Mouse (Mus musculus): Measurements from ENCODE around the gene Cdkl3. TPM values are rescaled to one million over a fixed set of nuclear protein-coding genes. Genes with fewer than 3 reads are reported as not detected.
"Not testable (repeated sequence)": the region's sequence is repeated elsewhere in the genome, so short reads cannot be mapped to it uniquely, and the experiment has no call there.

The Cdkl3 gene
- polyA plus RNA-seq, 1 experiment from 2014 or later = 6.7 TPM

DNA sequence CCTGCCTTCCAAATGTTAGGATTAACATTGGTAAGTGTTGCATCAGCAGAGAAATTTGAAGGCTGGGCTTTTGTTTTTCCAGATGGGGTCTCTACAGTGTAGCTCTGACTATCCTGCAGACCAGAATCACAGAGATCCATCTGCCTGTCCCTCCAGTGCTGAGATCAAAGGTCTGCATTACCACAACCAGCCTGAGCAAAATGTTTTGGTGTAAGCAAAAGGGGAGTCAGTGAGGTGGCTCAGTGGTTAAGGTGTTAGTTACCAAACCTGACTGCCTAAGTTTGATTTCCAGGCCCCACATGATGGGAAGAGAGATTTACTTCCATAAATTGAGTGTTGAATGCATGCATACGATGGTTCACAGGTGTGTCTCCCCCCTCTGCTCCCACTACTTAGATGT, 105.4 kb downstream of the Cdkl3 start:
- H3K4me1 ChIP-seq (ENCODE audit: control insufficient read depth, insufficient read depth, low read length) = peaks cover 5% of the 10 kb centered on the region
- peaks cover 2% of the 10 kb centered on the region for H3K36me3 ChIP-seq (ENCODE audit: control insufficient read depth, insufficient read depth, low read length)
- H3K27ac ChIP-seq (ENCODE audit: low read length) = no peak overlapping the region
- ATAC-seq (ENCODE audit: insufficient read depth, low FRiP score) = no peak
- no peak overlapping the region for H3K4me3 ChIP-seq (replicated peaks; ENCODE audit: low read length)
- 71% methylated on average over 1 of the region's 1 CpGs for WGBS
- no peak overlapping the region for H3K4me2 ChIP-seq (ENCODE audit: low read depth, low read length)
- H3K9ac ChIP-seq (ENCODE audit: low read length) = no peak overlapping the region
- no peaks in the 10 kb centered on the region for H3K9me3 ChIP-seq (replicated peaks; ENCODE audit: control insufficient read depth, low read length)
- no peaks in the 10 kb centered on the region for H3K27me3 ChIP-seq (ENCODE audit: control insufficient read depth, insufficient read depth, low read length)

DNA sequence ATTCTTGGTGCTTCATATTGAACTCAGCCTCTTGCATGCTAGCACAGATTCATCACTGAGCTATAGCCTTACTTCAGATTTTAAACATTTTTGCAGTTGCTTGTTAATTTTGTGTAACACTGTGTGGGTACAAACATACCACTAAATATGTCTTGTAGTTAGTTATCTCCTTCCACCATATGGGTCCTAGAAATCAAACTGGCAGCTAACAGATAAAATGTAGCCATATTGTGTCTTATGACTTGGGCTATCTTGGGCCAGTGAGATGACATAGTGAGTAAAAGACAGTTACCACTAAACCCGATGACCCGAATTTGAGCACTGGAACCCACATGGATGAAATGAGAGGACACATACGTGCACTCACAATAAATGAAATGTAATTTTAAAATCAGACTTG, 111.5 kb downstream of the Cdkl3 start:
- no peak overlapping the region for H3K4me2 ChIP-seq (ENCODE audit: low read depth, low read length)
- no peaks in the 10 kb centered on the region; the same call in 1 of the 2 replicates for H3K9me3 ChIP-seq (replicated peaks; ENCODE audit: control insufficient read depth, low read length)
- 91% methylated on average over 3 of the region's 3 CpGs for WGBS
- no peak overlapping the region for H3K27ac ChIP-seq (ENCODE audit: low read length)
- no peaks in the 10 kb centered on the region for H3K4me1 ChIP-seq (ENCODE audit: control insufficient read depth, insufficient read depth, low read length)
- H3K9ac ChIP-seq (ENCODE audit: low read length) = no peak overlapping the region
- H3K4me3 ChIP-seq (replicated peaks; ENCODE audit: low read length) = no peak overlapping the region
- no peaks in the 10 kb centered on the region for H3K27me3 ChIP-seq (ENCODE audit: control insufficient read depth, insufficient read depth, low read length)
- no peak for ATAC-seq (ENCODE audit: insufficient read depth, low FRiP score)
- peaks cover 44% of the 10 kb centered on the region for H3K36me3 ChIP-seq (ENCODE audit: control insufficient read depth, insufficient read depth, low read length)

DNA sequence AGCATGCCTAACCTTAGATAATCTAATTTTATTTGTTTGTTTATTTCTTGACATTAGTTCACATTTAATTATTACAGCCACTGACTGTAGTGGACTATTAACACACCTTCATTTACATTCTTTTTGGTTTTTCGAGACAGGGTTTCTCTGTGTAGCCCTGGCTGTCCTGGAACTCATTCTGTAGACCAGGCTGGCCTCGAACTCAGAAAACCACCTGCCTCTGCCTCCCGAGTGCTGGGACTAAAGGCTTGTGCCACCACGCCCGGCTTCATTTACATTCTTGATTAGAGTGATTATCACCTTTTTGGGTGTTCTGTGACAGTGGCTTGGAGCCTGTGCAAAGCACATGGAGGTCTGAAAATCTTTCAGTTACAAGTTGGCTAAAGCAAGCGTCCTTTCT, 112.1 kb downstream of the Cdkl3 start:
- H3K4me1 ChIP-seq (ENCODE audit: control insufficient read depth, insufficient read depth, low read length); H3K27ac ChIP-seq (ENCODE audit: low read length); H3K4me3 ChIP-seq (replicated peaks; ENCODE audit: low read length); H3K4me2 ChIP-seq (ENCODE audit: low read depth, low read length); ATAC-seq (ENCODE audit: insufficient read depth, low FRiP score); H3K9ac ChIP-seq (ENCODE audit: low read length); H3K27me3 ChIP-seq (ENCODE audit: control insufficient read depth, insufficient read depth, low read length); H3K9me3 ChIP-seq (replicated peaks; ENCODE audit: control insufficient read depth, low read length): not testable (repeated sequence)
- 84% methylated on average over 6 of the region's 6 CpGs for WGBS
- peaks cover 48% of the 10 kb centered on the region for H3K36me3 ChIP-seq (ENCODE audit: control insufficient read depth, insufficient read depth, low read length)

DNA sequence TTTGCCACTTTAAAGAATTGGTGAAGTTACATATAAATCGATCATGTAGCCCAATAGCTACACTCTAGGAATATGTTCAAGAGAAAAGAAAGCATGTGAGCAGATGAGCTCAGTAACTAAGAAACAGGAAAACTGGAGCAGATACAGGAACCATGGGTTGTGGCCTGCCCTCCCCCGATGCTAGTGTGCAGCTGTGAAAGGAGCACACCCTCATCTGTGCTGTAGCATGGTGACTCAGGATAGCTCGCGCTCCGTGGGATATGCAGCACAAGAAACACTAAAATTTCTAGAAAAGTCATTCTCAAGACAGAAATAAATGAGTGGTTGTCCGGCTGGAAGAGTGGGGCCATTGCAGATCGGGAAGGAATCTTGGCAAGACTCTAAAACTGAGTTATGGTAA, 113.1 kb downstream of the Cdkl3 start:
- no peak overlapping the region for H3K9ac ChIP-seq (ENCODE audit: low read length)
- H3K27me3 ChIP-seq (ENCODE audit: control insufficient read depth, insufficient read depth, low read length) = no peaks in the 10 kb centered on the region
- peaks cover 55% of the 10 kb centered on the region for H3K36me3 ChIP-seq (ENCODE audit: control insufficient read depth, insufficient read depth, low read length)
- H3K4me2 ChIP-seq (ENCODE audit: low read depth, low read length) = no peak overlapping the region
- no peaks in the 10 kb centered on the region; the same call in 1 of the 2 replicates for H3K9me3 ChIP-seq (replicated peaks; ENCODE audit: control insufficient read depth, low read length)
- no peaks in the 10 kb centered on the region for H3K4me1 ChIP-seq (ENCODE audit: control insufficient read depth, insufficient read depth, low read length)
- no peak overlapping the region for H3K27ac ChIP-seq (ENCODE audit: low read length)
- no peak for ATAC-seq (ENCODE audit: insufficient read depth, low FRiP score)
- H3K4me3 ChIP-seq (replicated peaks; ENCODE audit: low read length) = no peak overlapping the region
- 95% methylated on average over 7 of the region's 7 CpGs for WGBS

DNA sequence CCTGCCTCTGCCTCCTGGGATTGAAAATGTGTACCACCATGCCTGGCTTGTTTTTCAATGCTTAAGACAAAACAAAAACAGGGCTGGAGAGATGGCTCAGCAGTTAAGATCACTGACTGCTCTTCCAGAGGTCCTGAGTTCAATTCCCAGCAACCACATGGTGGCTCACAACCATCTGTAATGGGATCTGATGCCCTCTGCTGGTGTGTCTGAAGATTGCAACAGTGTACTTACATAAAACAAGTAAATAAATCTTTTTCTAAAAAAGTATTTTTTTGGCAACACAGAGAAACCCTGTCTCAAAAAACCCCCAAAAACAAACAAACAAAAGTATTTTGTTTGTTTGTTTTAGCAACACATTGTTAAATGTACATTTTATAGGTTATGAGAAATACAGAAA, 116.4 kb downstream of the Cdkl3 start:
- peaks cover 51% of the 10 kb centered on the region for H3K36me3 ChIP-seq (ENCODE audit: control insufficient read depth, insufficient read depth, low read length)
- not testable (repeated sequence) for H3K4me2 ChIP-seq (ENCODE audit: low read depth, low read length); H3K9ac ChIP-seq (ENCODE audit: low read length); H3K9me3 ChIP-seq (replicated peaks; ENCODE audit: control insufficient read depth, low read length); H3K27ac ChIP-seq (ENCODE audit: low read length); H3K27me3 ChIP-seq (ENCODE audit: control insufficient read depth, insufficient read depth, low read length); ATAC-seq (ENCODE audit: insufficient read depth, low FRiP score); H3K4me3 ChIP-seq (replicated peaks; ENCODE audit: low read length); H3K4me1 ChIP-seq (ENCODE audit: control insufficient read depth, insufficient read depth, low read length)

DNA sequence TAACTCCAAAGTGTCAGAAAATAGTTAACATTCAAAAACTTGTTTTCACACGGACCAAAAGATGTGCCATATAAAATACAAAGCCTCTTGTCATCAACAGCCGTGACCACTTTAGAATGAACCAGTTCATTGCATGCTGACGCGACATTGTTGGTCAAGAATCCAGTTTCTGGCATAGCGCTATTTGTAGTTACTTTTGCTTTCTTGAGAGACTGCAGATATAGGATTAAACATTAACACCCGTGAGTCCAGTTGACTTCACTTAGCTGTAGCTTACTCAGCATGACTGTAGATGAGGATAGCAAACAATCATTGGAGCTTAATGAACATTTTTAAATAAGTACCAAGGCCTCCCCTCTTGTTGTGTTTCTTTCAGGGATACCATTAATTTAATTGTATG, 118.0 kb downstream of the Cdkl3 start:
- 77% methylated on average over 6 of the region's 6 CpGs for WGBS
- Histone ChIP-seq H3K27me3 (ENCODE audit: control insufficient read depth, insufficient read depth, low read length) (no peaks in the 10 kb centered on the region), H3K27ac (ENCODE audit: low read length) (no peak overlapping the region), H3K4me1 (ENCODE audit: control insufficient read depth, insufficient read depth, low read length) (no peaks in the 10 kb centered on the region), H3K4me3 (replicated peaks; ENCODE audit: low read length) (no peak overlapping the region), H3K36me3 (ENCODE audit: control insufficient read depth, insufficient read depth, low read length) (peaks cover 47% of the 10 kb centered on the region), H3K9me3 (replicated peaks; ENCODE audit: control insufficient read depth, low read length) (no peaks in the 10 kb centered on the region; the same call in 1 of the 2 replicates), H3K9ac (ENCODE audit: low read length) (no peak overlapping the region), H3K4me2 (ENCODE audit: low read depth, low read length) (no peak overlapping the region)
- no peak for ATAC-seq (ENCODE audit: insufficient read depth, low FRiP score)

DNA sequence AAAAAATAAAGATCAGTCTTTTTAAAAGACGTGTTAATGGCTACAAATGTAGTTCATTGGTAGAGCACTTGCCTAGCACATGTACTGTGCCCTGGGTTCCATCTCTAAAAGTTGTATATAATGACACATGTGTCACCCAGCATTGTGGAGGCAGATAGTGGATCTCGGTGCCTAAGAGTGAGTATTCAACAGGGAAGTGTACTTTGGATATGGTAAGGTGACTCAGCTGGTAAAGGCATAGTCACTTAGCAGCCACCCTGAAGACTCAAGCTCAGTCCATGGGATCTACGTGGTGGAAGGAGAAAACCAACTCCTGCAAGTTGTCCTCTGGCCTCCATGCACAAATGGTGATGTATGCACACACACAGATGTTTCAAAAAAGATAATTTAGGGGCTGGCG, 120.4 kb downstream of the Cdkl3 start:
- no peak overlapping the region for H3K27ac ChIP-seq (ENCODE audit: low read length)
- H3K4me2 ChIP-seq (ENCODE audit: low read depth, low read length) = no peak overlapping the region
- no peaks in the 10 kb centered on the region for H3K9me3 ChIP-seq (replicated peaks; ENCODE audit: control insufficient read depth, low read length)
- WGBS = 94% methylated on average over 4 of the region's 4 CpGs
- H3K9ac ChIP-seq (ENCODE audit: low read length) = no peak overlapping the region
- H3K36me3 ChIP-seq (ENCODE audit: control insufficient read depth, insufficient read depth, low read length) = peaks cover 26% of the 10 kb centered on the region
- no peak for ATAC-seq (ENCODE audit: insufficient read depth, low FRiP score)
- H3K27me3 ChIP-seq (ENCODE audit: control insufficient read depth, insufficient read depth, low read length) = no peaks in the 10 kb centered on the region
- H3K4me1 ChIP-seq (ENCODE audit: control insufficient read depth, insufficient read depth, low read length) = no peaks in the 10 kb centered on the region
- H3K4me3 ChIP-seq (replicated peaks; ENCODE audit: low read length) = no peak overlapping the region

DNA sequence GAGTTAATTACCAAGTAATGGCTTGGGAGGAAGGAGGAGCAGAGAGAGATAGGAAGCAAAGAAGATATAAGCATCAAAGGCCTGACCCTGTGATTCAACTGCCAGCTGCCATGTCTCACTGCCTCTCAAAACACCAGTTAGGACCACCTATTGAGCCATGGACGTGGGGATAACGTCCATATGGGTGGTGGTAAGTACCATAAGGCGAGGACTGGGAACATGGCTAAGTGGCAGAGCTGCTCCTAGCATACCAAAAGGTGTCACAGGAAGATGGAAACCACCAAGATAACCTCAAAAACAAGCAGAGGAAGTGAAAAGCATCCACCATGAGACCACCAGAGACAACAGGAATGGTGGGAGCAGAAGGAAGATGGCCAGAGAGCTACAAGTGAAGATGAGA, 123.1 kb downstream of the Cdkl3 start:
- H3K27ac ChIP-seq (ENCODE audit: low read length) = no peak overlapping the region
- H3K9ac ChIP-seq (ENCODE audit: low read length) = no peak overlapping the region
- no peaks in the 10 kb centered on the region for H3K4me1 ChIP-seq (ENCODE audit: control insufficient read depth, insufficient read depth, low read length)
- H3K4me2 ChIP-seq (ENCODE audit: low read depth, low read length) = no peak overlapping the region
- H3K9me3 ChIP-seq (replicated peaks; ENCODE audit: control insufficient read depth, low read length) = no peaks in the 10 kb centered on the region
- H3K27me3 ChIP-seq (ENCODE audit: control insufficient read depth, insufficient read depth, low read length) = no peaks in the 10 kb centered on the region
- WGBS = 73% methylated on average over 3 of the region's 3 CpGs
- no peak for ATAC-seq (ENCODE audit: insufficient read depth, low FRiP score)
- H3K4me3 ChIP-seq (replicated peaks; ENCODE audit: low read length) = no peak overlapping the region
- H3K36me3 ChIP-seq (ENCODE audit: control insufficient read depth, insufficient read depth, low read length) = peaks cover 5% of the 10 kb centered on the region; the same call in 1 of the 2 replicates

DNA sequence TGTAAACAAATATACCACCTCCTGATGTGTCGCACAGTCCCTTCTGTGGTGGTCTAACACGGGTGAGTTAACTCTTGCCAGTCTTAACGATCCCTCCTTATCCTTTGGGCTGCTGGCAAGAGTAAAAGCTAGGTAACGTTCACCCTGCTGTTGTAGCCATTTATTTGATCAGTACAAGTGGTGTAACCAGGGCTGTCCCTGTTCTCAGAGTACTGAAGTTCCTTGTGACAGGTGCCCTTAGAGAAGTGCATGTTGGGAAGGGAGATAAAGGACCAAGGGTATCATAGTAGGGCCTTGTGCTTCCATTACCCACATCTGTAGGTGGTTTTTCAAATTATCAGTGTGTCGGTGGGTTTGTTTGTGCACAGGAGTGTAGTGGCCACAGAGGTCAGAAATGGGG, 123.7 kb downstream of the Cdkl3 start:
- Histone ChIP-seq H3K4me1 (ENCODE audit: control insufficient read depth, insufficient read depth, low read length) (no peaks in the 10 kb centered on the region), H3K9me3 (replicated peaks; ENCODE audit: control insufficient read depth, low read length) (no peaks in the 10 kb centered on the region), H3K4me3 (replicated peaks; ENCODE audit: low read length) (no peak overlapping the region), H3K4me2 (ENCODE audit: low read depth, low read length) (no peak overlapping the region), H3K36me3 (ENCODE audit: control insufficient read depth, insufficient read depth, low read length) (no peaks in the 10 kb centered on the region), H3K9ac (ENCODE audit: low read length) (no peak overlapping the region), H3K27ac (ENCODE audit: low read length) (no peak overlapping the region), H3K27me3 (ENCODE audit: control insufficient read depth, insufficient read depth, low read length) (no peaks in the 10 kb centered on the region)
- no peak; the same call in 1 of the 2 replicates for ATAC-seq (ENCODE audit: insufficient read depth, low FRiP score)
- WGBS = 67% methylated on average over 5 of the region's 5 CpGs

Measured in stomach, embryonic 16.5 days (tissue).